Mouse (Mus musculus) kidney, embryonic 15.5 days (tissue): ENCODE measurements around the gene Grk2. TPM values are rescaled to one million over a fixed set of nuclear protein-coding genes. Genes with fewer than 3 reads are reported as not detected.

Experiments
- ATAC-seq: fragments of 200-750 bp; cut with Nextera tagmentation; replicated peaks from 2 replicates; pipeline ENCODE4 v1.8.0; 2017; ENCODE audit warnings: moderate TSS enrichment; ENCODE audit not compliant: low FRiP score
- H3K27ac ChIP-seq: fragments of 300-500 bp; sonication (generic); 2 replicates; pipeline ENCODE4 v1.5.1; 2015; ENCODE audit warnings: mild to moderate bottlenecking, inconsistent platforms
- H3K27me3 ChIP-seq: fragments of 300-500 bp; sonication (generic); 2 replicates; pipeline ENCODE4 v1.6.1; 2015; ENCODE audit warnings: inconsistent platforms
- H3K36me3 ChIP-seq: fragments of 300-500 bp; sonication (generic); 2 replicates; pipeline ENCODE4 v1.6.1; 2015; ENCODE audit warnings: inconsistent platforms
- H3K4me1 ChIP-seq: fragments of 300-500 bp; sonication (generic); 2 replicates; pipeline ENCODE4 v1.6.1; 2015; ENCODE audit warnings: inconsistent platforms
- H3K4me2 ChIP-seq: fragments of 300-500 bp; sonication (generic); 2 replicates; pipeline ENCODE4 v1.6.1; 2015; ENCODE audit warnings: moderate library complexity, mild to moderate bottlenecking, inconsistent platforms
- H3K4me3 ChIP-seq: fragments of 300-500 bp; sonication (generic); replicated peaks from 2 replicates; pipeline ENCODE4 v1.5.1; 2015; ENCODE audit warnings: mild to moderate bottlenecking, inconsistent platforms
- H3K9ac ChIP-seq: fragments of 300-500 bp; sonication (generic); 2 replicates; pipeline ENCODE4 v1.6.1; 2015; ENCODE audit warnings: mild to moderate bottlenecking, inconsistent platforms
- H3K9me3 ChIP-seq: fragments of 300-500 bp; sonication (generic); replicated peaks from 2 replicates; pipeline ENCODE4 v1.6.1; 2016; ENCODE audit warnings: inconsistent platforms
- WGBS: fragments of 180-500 bp; shearing (Covaris S2); methylation state at CpG from one replicate; pipeline ENCODE4 v1.1.7; 2015; ENCODE audit warnings: mixed read lengths; 5-methylcytosine and 5-hydroxymethylcytosine counted together
- polyA plus RNA-seq: library from polyadenylated mRNA; unstranded; fragments of >200 nt; fragmentation: Nextera tagmentation; extraction: Ambion mirVana; gene quantifications from 2 replicates; pipeline ENCODE4 v1.2.1, GENCODE M21; 2015

Gene Grk2
- polyA plus RNA-seq, 1 experiment from 2014 or later = 17.9 TPM

DNA sequence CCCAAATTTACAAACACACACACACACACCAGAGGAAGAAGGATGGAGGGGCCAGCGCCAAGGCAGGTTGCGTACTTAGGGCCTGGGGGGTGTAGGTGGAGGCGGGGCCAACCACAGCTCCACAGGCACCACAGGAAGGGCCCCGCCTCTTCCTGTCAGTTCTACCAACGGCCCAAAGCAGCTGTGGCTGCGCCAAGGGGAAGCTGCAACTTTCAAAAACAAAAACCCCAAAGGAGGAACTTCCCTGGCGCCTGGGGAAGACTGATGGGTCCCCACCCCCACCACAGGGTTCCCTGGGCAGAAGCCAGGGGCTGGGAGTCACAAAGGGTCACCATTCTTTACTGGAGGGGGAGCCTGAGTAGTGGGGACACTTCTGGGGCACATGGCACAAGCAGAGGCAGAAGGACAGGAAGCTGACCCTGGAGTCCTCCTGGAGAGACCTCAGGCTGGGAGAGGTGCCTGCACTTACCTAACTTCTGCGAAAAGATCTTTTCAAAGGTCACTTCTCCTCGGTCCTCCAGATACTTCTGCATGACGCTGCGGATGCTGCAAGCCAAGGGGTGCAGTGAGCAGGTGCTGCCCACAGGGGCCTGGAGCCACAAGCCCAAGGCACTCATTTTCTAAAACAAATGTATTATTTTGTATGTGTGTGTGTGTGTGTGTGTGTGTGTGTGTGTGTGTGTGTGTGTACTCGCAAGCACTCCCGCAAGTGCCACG lies 11.5 kb downstream of the Grk2 start:
- Histone ChIP-seq H3K4me1 (peaks cover 21% of the 10 kb centered on the region), H3K4me2 (no peak overlapping the region; the same call in 1 of the 2 replicates), H3K9me3 (no peaks in the 10 kb centered on the region), H3K4me3 (no peak overlapping the region), H3K27ac (peak overlapping the region; percentile 56; the same call in 1 of the 2 replicates), H3K9ac (no peak overlapping the region), H3K36me3 (peaks cover 49% of the 10 kb centered on the region), H3K27me3 (no peaks in the 10 kb centered on the region)
- 61% methylated on average over 14 of the region's 14 CpGs for WGBS
- ATAC-seq = peak; percentile 33

- no peak overlapping the region for H3K9ac ChIP-seq
- no peak for ATAC-seq
- peaks cover 13% of the 10 kb centered on the region for H3K4me1 ChIP-seq
- H3K9me3 ChIP-seq = no peaks in the 10 kb centered on the region
- H3K36me3 ChIP-seq = peaks cover 83% of the 10 kb centered on the region
- H3K27me3 ChIP-seq = no peaks in the 10 kb centered on the region
- no peak overlapping the region for H3K4me3 ChIP-seq
- WGBS = 86% methylated on average over 11 of the region's 11 CpGs
- no peak overlapping the region for H3K4me2 ChIP-seq
- H3K27ac ChIP-seq = no peak overlapping the region
These were observed 14.9 kb downstream of the Grk2 start for GRCm38 (mm10) chr19:4291161-4291560.

- WGBS = 80% methylated on average over 15 of the region's 15 CpGs
- Histone ChIP-seq H3K36me3 (peaks cover 87% of the 10 kb centered on the region), H3K27ac (no peak overlapping the region), H3K9me3 (no peaks in the 10 kb centered on the region), H3K4me3 (no peak overlapping the region), H3K27me3 (no peaks in the 10 kb centered on the region), H3K4me1 (peaks cover 13% of the 10 kb centered on the region), H3K4me2 (no peak overlapping the region), H3K9ac (no peak overlapping the region)
- no peak for ATAC-seq
These were observed 15.3 kb downstream of the Grk2 start for GRCm38 (mm10) chr19:4290749-4291148.

- WGBS = 46% methylated on average over 7 of the region's 7 CpGs
- peak overlapping the region; percentile 80 for H3K4me2 ChIP-seq
- H3K9ac ChIP-seq = no peak overlapping the region
- peaks cover 23% of the 10 kb centered on the region for H3K4me1 ChIP-seq
- H3K9me3 ChIP-seq = no peaks in the 10 kb centered on the region; the same call in 1 of the 2 replicates
- no peaks in the 10 kb centered on the region for H3K27me3 ChIP-seq
- peaks cover 47% of the 10 kb centered on the region for H3K36me3 ChIP-seq
- peak overlapping the region; percentile 13; the same call in 1 of the 2 replicates for H3K27ac ChIP-seq
- no peak for ATAC-seq
- H3K4me3 ChIP-seq = peak overlapping the region; percentile 60
These were observed 22.4 kb downstream of the Grk2 start for GRCm38 (mm10) chr19:4283653-4284052.

DNA sequence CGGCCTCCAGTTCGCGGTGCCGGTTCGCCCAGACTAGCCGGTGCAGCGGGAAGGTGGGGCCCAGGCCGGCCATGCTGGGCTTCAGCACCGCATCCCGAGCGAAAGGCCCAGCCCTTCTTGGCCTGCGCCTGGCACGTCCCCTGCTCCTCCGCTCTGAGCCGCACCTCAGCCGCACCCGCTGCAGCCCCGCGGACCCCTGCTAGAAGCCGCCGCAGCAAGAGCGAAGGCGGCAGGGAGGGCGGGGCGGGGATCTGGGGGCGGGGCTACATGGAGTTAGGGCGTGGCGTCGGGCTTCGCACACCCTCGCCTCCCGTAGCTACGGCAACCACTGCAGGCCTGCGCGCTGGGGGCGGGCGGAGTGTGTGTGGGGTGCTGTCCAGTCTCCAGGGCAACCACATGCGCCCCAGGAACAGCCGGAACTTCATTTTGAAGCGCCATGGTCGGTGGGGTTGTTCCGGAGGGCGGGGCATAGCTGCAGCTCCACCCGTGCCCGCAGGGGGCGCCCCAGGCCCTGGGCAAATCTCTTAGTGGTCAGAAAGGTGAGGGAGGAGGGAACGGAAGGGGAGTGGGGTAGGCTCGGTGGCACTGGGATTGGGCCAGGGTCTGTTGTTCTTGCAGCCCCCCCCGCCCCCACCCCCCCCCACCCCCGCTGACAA lies 23.0 kb downstream of the Grk2 start, which contains the start of gene Ankrd13d:
TSS of gene Ankrd13d (minus strand) at position 240 of the 656 bp plus-strand sequence.
- H3K27ac ChIP-seq = peak within 1 kb of the TSS; percentile 13

DNA sequence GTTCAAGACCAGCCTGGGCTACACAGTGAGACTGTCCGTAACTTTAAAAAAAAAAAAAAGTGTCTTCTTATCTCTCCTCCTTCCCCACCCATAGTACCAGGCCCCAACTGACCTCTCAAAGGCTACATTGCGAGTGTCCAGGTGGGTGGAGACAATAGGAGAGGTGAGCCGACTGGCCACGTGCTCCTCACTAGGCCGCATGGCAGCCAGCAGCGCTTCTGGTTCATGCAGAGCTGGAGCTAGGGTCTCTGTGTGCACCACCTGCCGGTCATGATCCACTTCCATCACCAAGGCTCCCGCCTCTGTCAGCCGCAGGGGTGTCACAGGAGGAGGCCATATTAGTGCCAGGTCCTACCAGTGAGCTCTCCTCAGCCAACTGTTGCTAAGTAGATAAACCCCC lies 25.6 kb downstream of the Grk2 start:
- Histone ChIP-seq H3K4me2 (no peak overlapping the region), H3K36me3 (peaks cover 15% of the 10 kb centered on the region), H3K4me3 (no peak overlapping the region), H3K27me3 (no peaks in the 10 kb centered on the region), H3K4me1 (peaks cover 21% of the 10 kb centered on the region), H3K9ac (no peak overlapping the region), H3K9me3 (no peaks in the 10 kb centered on the region; the same call in 1 of the 2 replicates), H3K27ac (no peak overlapping the region)
- ATAC-seq = no peak
- WGBS = 92% methylated on average over 9 of the region's 9 CpGs

More for the DNA sequence above, 23.0 kb downstream of the Grk2 start, which contains the start of gene Ankrd13d:
- peak within 1 kb of the TSS; percentile 60 for H3K4me3 ChIP-seq
- H3K9ac ChIP-seq = peak within 1 kb of the TSS; percentile 56
- no peaks in the 10 kb centered on the region; the same call in 1 of the 2 replicates for H3K9me3 ChIP-seq
- peaks cover 23% of the 10 kb centered on the region for H3K4me1 ChIP-seq
- H3K27me3 ChIP-seq = no peaks in the 10 kb centered on the region
- peaks cover 41% of the 10 kb centered on the region for H3K36me3 ChIP-seq
- ATAC-seq = peak; percentile 94
- H3K4me2 ChIP-seq = peak within 1 kb of the TSS; percentile 80
- under 1% methylated on average over 48 of the region's 50 CpGs for WGBS

GRCm38 (mm10) chr19:4279487-4279886 lies 26.5 kb downstream of the Grk2 start:
- Histone ChIP-seq H3K36me3 (peaks cover 9% of the 10 kb centered on the region), H3K9me3 (no peaks in the 10 kb centered on the region; the same call in 1 of the 2 replicates), H3K4me3 (no peak overlapping the region), H3K9ac (no peak overlapping the region), H3K27ac (no peak overlapping the region), H3K27me3 (no peaks in the 10 kb centered on the region), H3K4me1 (peaks cover 18% of the 10 kb centered on the region), H3K4me2 (no peak overlapping the region)
- no peak for ATAC-seq
- WGBS = 92% methylated on average over 1 of the region's 1 CpGs

DNA sequence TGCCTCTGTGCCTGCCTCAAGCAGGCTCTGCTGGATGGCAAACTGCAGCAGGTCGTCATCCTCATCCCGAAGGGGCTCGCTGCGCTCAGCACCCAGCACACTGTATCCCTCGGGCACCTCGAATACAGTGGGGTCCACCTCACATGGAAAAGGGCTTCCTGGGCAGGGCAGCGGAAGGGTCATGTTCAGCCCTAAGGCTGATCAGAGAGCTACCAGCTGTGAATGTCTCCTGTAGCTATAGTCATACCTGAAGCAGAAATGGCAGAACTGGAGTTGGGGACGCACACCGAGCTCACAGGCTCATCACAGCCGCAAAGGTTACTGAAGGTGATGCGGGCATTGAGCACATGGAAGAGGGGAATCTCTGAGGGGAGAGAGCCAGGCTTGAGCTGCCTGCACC lies 35.0 kb downstream of the Grk2 start:
- H3K9ac ChIP-seq = no peak overlapping the region
- 0 out of 2 replicates have a peak, but pooled peaks cover 16% of the 10 kb centered on the region for H3K27me3 ChIP-seq
- H3K4me1 ChIP-seq = peaks cover 18% of the 10 kb centered on the region
- H3K4me3 ChIP-seq = no peak overlapping the region
- no peak for ATAC-seq
- H3K4me2 ChIP-seq = no peak overlapping the region
- H3K36me3 ChIP-seq = peaks cover 9% of the 10 kb centered on the region; the same call in 1 of the 2 replicates
- no peak overlapping the region for H3K27ac ChIP-seq
- WGBS = 91% methylated on average over 11 of the region's 11 CpGs
- no peaks in the 10 kb centered on the region for H3K9me3 ChIP-seq

- ATAC-seq = no peak
- Histone ChIP-seq H3K4me1 (peaks cover 18% of the 10 kb centered on the region), H3K4me3 (no peak overlapping the region), H3K36me3 (peaks cover 9% of the 10 kb centered on the region; the same call in 1 of the 2 replicates), H3K27ac (no peak overlapping the region), H3K27me3 (0 out of 2 replicates have a peak, but pooled peaks cover 16% of the 10 kb centered on the region), H3K9ac (no peak overlapping the region), H3K9me3 (no peaks in the 10 kb centered on the region), H3K4me2 (no peak overlapping the region)
- 68% methylated on average over 6 of the region's 6 CpGs for WGBS
These were observed 35.8 kb downstream of the Grk2 start for GRCm38 (mm10) chr19:4270187-4270586.

- WGBS = 5% methylated on average over 46 of the region's 46 CpGs
These were observed 37.3 kb downstream of the Grk2 start, which contains the start of gene Ssh3 for GRCm38 (mm10) chr19:4268566-4269361. Ssh3 (minus strand) TSS chr19:4269180.

GRCm38 (mm10) chr19:4265956-4266355 lies 40.1 kb downstream of the Grk2 start:
- no peak overlapping the region for H3K4me2 ChIP-seq
- H3K27me3 ChIP-seq = 0 out of 2 replicates have a peak, but pooled peaks cover 16% of the 10 kb centered on the region
- H3K27ac ChIP-seq = no peak overlapping the region
- ATAC-seq = no peak
- 67% methylated on average over 4 of the region's 4 CpGs for WGBS
- H3K9me3 ChIP-seq = no peaks in the 10 kb centered on the region
- H3K9ac ChIP-seq = no peak overlapping the region
- H3K4me3 ChIP-seq = no peak overlapping the region
- peaks cover 18% of the 10 kb centered on the region for H3K4me1 ChIP-seq
- 0 out of 2 replicates have a peak, but pooled peaks cover 5% of the 10 kb centered on the region for H3K36me3 ChIP-seq

More at GRCm38 (mm10) chr19:4268566-4269361, 37.3 kb downstream of the Grk2 start, which contains the start of gene Ssh3:
- H3K9me3 ChIP-seq = no peaks in the 10 kb centered on the region
- peak within 1 kb of the TSS; percentile 83 for H3K4me2 ChIP-seq
- H3K4me1 ChIP-seq = peaks cover 18% of the 10 kb centered on the region
- H3K27ac ChIP-seq = peak within 1 kb of the TSS; percentile 58
- H3K27me3 ChIP-seq = 0 out of 2 replicates have a peak, but pooled peaks cover 16% of the 10 kb centered on the region
- H3K9ac ChIP-seq = peak within 1 kb of the TSS; percentile 37
- peak; percentile 93 for ATAC-seq
- H3K4me3 ChIP-seq = peak within 1 kb of the TSS; percentile 57
- H3K36me3 ChIP-seq = peaks cover 9% of the 10 kb centered on the region; the same call in 1 of the 2 replicates
